In the genomic region with DNA sequence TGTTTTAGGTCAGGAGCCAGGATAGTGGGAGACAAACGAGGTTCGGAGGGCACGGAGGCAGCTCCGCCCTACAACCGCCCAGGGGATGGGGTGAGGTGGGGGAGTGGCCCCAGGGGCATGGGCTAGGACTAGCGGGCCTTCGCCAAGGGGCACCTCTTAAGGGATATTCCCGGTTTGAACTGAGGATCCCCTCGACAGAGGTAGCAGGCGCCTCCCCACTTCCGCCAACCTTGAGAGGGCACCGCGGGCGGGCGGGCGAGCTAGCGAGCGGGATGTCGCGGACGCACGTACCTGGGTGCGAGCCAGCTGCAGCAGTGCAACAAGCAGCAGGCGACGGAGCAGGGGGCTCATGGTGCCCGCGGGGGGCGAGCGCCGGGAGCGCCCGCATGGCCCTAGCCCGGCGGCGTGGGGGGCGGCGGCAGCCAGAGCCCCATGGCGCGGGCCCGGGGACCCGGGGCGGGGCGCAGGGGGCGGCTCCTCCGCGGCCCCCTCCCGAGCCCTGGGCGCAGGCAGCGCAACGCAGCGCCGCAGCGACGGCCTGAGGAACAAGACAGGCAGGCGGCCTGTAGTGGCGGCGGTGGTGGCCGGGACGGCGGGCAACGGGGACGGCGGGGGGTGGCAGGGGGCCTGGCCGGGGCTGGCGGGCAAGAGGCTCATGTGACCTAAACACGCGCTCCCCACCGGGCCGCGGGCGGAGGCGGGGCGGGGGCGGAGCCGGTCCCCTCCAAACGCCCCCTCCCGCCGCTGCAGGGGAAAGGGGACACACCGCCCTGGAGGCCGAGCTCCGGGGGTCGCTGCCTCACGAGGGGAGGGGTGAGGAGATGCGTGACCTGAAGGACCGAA, we compare ENCODE assay signal across 8 mouse cellular contexts. TPM values are rescaled to one million over a fixed set of nuclear protein-coding genes. Genes with fewer than 3 reads are reported as not detected.
DNase-seq lines count a peak whose midpoint lies in the region; ATAC-seq and TF ChIP-seq lines count a peak whose summit lies in the region.

A gene (minus strand): TSS at position 591 of the 843 bp plus-strand sequence.

- peak within 1 kb of the TSS; percentile 19; the same call in 1 of the 2 replicates for H3K27ac ChIP-seq in ES-E14 (ENCODE audit: insufficient read depth, low read depth, low read length, poor library complexity, severe bottlenecking)
- peak within 1 kb of the TSS; percentile 69 for H3K27ac ChIP-seq in brown adipose tissue, adult 24 weeks (replicated peaks; ENCODE audit: low read depth, low read length)
- peak within 1 kb of the TSS; percentile 85 for H3K27ac ChIP-seq in forebrain, embryonic 12.5 days
- H3K27ac ChIP-seq in lung, postnatal 0 days (ENCODE audit: low read length): peak within 1 kb of the TSS; percentile 75

- H3K9ac ChIP-seq in ES-E14 (ENCODE audit: insufficient read depth, low read depth, low read length, poor library complexity, severe bottlenecking): peak within 1 kb of the TSS; percentile 86
- H3K9ac ChIP-seq in forebrain, embryonic 12.5 days: peak within 1 kb of the TSS; percentile 96
- H3K9ac ChIP-seq in lung, postnatal 0 days (replicated peaks; ENCODE audit: low read depth): peak within 1 kb of the TSS; percentile 70

- no peaks in the 10 kb centered on the region for H3K9me3 ChIP-seq in ES-E14 (ENCODE audit: control insufficient read depth, insufficient read depth, low read depth, low read length)
- H3K9me3 ChIP-seq in forebrain, embryonic 12.5 days: no peaks in the 10 kb centered on the region
- no peaks in the 10 kb centered on the region for H3K9me3 ChIP-seq in lung, postnatal 0 days (ENCODE audit: low read length)

- intact Hi-C loops in heart, postnatal 14 days (cut with DNase I): no loop called here

- DNase-seq in ES-E14 (ENCODE audit: low read depth, low spot score): no peak
- peak; percentile 74 to 77 for DNase-seq in heart, postnatal 14 days
- peak; percentile 60 to 76 for DNase-seq in layer of hippocampus, postnatal 10 days (ENCODE audit: low spot score in 2 of 2)
- DNase-seq in lung, postnatal 0 days (ENCODE audit: low spot score): peak; percentile 53
- peak; percentile 78 for DNase-seq in retina, postnatal 1 day
- DNase-seq in urinary bladder, postnatal 36 days (ENCODE audit: low spot score in 2 of 2): peak; percentile 53 to 60

- in situ Hi-C loops in ES-E14 (cut with MboI; ENCODE audit: low sequenced_read_pairs in 2 of 2, unreplicated experiment in 2 of 2): no loop called here

- peaks cover 4 to 17% of the 10 kb centered on the region in 2 experiments; a peak in 3 of 4 replicates for H3K4me1 ChIP-seq in ES-E14 (ENCODE audit: control insufficient read depth in 2 of 2, insufficient read depth in 2 of 2, low read length in 2 of 2, poor library complexity in 1 of 2)
- peaks cover 11% of the 10 kb centered on the region for H3K4me1 ChIP-seq in brown adipose tissue, adult 24 weeks (ENCODE audit: control insufficient read depth, insufficient read depth, insufficient read length, low read length)
- peaks cover 36% of the 10 kb centered on the region for H3K4me1 ChIP-seq in forebrain, embryonic 12.5 days
- peaks cover 4% of the 10 kb centered on the region; the same call in 1 of the 2 replicates for H3K4me1 ChIP-seq in lung, postnatal 0 days (ENCODE audit: insufficient read depth, low read depth, low read length)

- peak; percentile 57 for ATAC-seq in forebrain, embryonic 12.5 days (ENCODE audit: low FRiP score)
- peak; percentile 56 for ATAC-seq in lung, postnatal 0 days

- under 1% methylated on average over 62 of the region's 85 CpGs for WGBS in forebrain, embryonic 12.5 days
- 0% methylated on average over 42 of the region's 85 CpGs for WGBS in lung, postnatal 0 days

- TF ChIP-seq CTCF in lung, postnatal 0 days (IDR thresholded peaks at IDR 0.05): no peak

- TF ChIP-seq EP300 in lung, postnatal 0 days (IDR thresholded peaks at IDR 0.05): no peak

- peak within 1 kb of the TSS; percentile 83 to 92 for H3K4me3 ChIP-seq in ES-E14 (ENCODE audit: insufficient read depth in 1 of 2, low read depth in 1 of 2, low read length in 2 of 2, poor library complexity in 1 of 2, severe bottlenecking in 1 of 2)
- peak within 1 kb of the TSS; percentile 76 for H3K4me3 ChIP-seq in brown adipose tissue, adult 24 weeks (ENCODE audit: insufficient read depth, low read depth, low read length)
- peak within 1 kb of the TSS; percentile 84 for H3K4me3 ChIP-seq in forebrain, embryonic 12.5 days (replicated peaks)
- H3K4me3 ChIP-seq in lung, postnatal 0 days (ENCODE audit: low read depth, low read length): peak within 1 kb of the TSS; percentile 81

- H3K27me3 ChIP-seq in forebrain, embryonic 12.5 days: no peaks in the 10 kb centered on the region
- H3K27me3 ChIP-seq in lung, postnatal 0 days (replicated peaks; ENCODE audit: insufficient read depth, low read length): no peaks in the 10 kb centered on the region

- peak within 1 kb of the TSS; percentile 96 for H3K4me2 ChIP-seq in forebrain, embryonic 12.5 days
- H3K4me2 ChIP-seq in lung, postnatal 0 days (replicated peaks; ENCODE audit: low read depth, low read length): peak within 1 kb of the TSS; percentile 98

- peaks cover 17% of the 10 kb centered on the region for H3K36me3 ChIP-seq in ES-E14 (ENCODE audit: control insufficient read depth, insufficient read depth, low read length, poor library complexity, severe bottlenecking)
- peaks cover 22% of the 10 kb centered on the region for H3K36me3 ChIP-seq in forebrain, embryonic 12.5 days (replicated peaks)
- no peaks in the 10 kb centered on the region for H3K36me3 ChIP-seq in lung, postnatal 0 days (ENCODE audit: insufficient read depth, low read length)

TF ChIP-seq in ES-E14, 5 proteins besides CTCF, POLR2A, EP300 and RAD21:
- TF ChIP-seq HCFC1 (IDR thresholded peaks at IDR 0.05; ENCODE audit: borderline replicate concordance, insufficient read depth, low read length) (no peak), MAFK (IDR thresholded peaks at IDR 0.05; ENCODE audit: insufficient read depth, low read depth, low read length) (no peak), ZNF384 (IDR thresholded peaks at IDR 0.05; ENCODE audit: low read depth, low read length) (no peak), ZC3H11A (IDR thresholded peaks at IDR 0.05; ENCODE audit: borderline replicate concordance, low read depth, low read length) (no peak), CHD2 (IDR thresholded peaks at IDR 0.05; ENCODE audit: low read depth, low read length) (no peak)

RNA-seq across cellular contexts. Expression of the gene that starts here (rescaled TPM):
- 10.0 and 14.3 TPM in 2 replicates for total RNA-seq in ES-E14 (2012; rRNA removed)
- 255 and 283 TPM in 2 replicates for polyA plus RNA-seq in brown adipose tissue, adult 24 weeks (2012; ENCODE audit: insufficient read depth, insufficient read length, missing spikeins)
- polyA plus RNA-seq in forebrain, embryonic 12.5 days (2016; fragmentation: Nextera tagmentation; extraction: Ambion mirVana): 40.0 and 42.1 TPM in 2 replicates
- 100 to 1,000 TPM; 307 to 309 TPM for total RNA-seq in heart, postnatal 14 days (2021)
- 10 to 100 TPM; 79.5 to 82.1 TPM for total RNA-seq in layer of hippocampus, postnatal 10 days (2021)
- 27.1 and 28.1 TPM in 2 replicates for polyA plus RNA-seq in lung, postnatal 0 days (2015; fragmentation: Nextera tagmentation; extraction: Ambion mirVana)

Comparison
In these comparisons a context has a peak if more than half of its experiments do, and no peak if none do; other contexts are left out.
1. H3K27ac ChIP-seq: peak in every context shown above with its lines; median percentile 85 in forebrain, embryonic 12.5 days; 75 in lung, postnatal 0 days; 69 in brown adipose tissue, adult 24 weeks; 19 in ES-E14.